Mouse (Mus musculus): ENCODE data around the gene Ly6c2. TPM values are rescaled to one million over a fixed set of nuclear protein-coding genes. Genes with fewer than 3 reads are reported as not detected.

The Ly6c2 gene
- polyA plus RNA-seq, 1 experiment from 2014 or later: 1.8 TPM

Other genes starting within 250 kb of the Ly6c2 start
- 0.09 TPM in 1 of 2 replicates, not detected in the other for gene 2010109I03Rik, start 214.9 kb downstream of the Ly6c2 start, polyA plus RNA-seq (2015; fragmentation: Nextera tagmentation; extraction: Ambion mirVana)
- gene Ly6i, start 128.5 kb downstream of the Ly6c2 start, polyA plus RNA-seq (2015; fragmentation: Nextera tagmentation; extraction: Ambion mirVana): not detected in 2 replicates
- 13.9 and 15.8 TPM in 2 replicates for gene Ly6a, start 113.9 kb downstream of the Ly6c2 start, polyA plus RNA-seq (2015; fragmentation: Nextera tagmentation; extraction: Ambion mirVana)
- 14.7 and 18.0 TPM in 2 replicates for gene Ly6c1, start 63.1 kb downstream of the Ly6c2 start, polyA plus RNA-seq (2015; fragmentation: Nextera tagmentation; extraction: Ambion mirVana)
- 0.45 TPM in 1 of 2 replicates, not detected in the other for gene Ly6g, start 43.3 kb upstream of the Ly6c2 start, polyA plus RNA-seq (2015; fragmentation: Nextera tagmentation; extraction: Ambion mirVana)
- 49.5 and 55.9 TPM in 2 replicates for gene BC025446, start 104.4 kb upstream of the Ly6c2 start, polyA plus RNA-seq (2015; fragmentation: Nextera tagmentation; extraction: Ambion mirVana)
- 0.69 and 1.5 TPM in 2 replicates for gene Ly6f, start 156.5 kb upstream of the Ly6c2 start, polyA plus RNA-seq (2015; fragmentation: Nextera tagmentation; extraction: Ambion mirVana)